ENCODE assay signal across 8 mouse cellular contexts in the genomic region with DNA sequence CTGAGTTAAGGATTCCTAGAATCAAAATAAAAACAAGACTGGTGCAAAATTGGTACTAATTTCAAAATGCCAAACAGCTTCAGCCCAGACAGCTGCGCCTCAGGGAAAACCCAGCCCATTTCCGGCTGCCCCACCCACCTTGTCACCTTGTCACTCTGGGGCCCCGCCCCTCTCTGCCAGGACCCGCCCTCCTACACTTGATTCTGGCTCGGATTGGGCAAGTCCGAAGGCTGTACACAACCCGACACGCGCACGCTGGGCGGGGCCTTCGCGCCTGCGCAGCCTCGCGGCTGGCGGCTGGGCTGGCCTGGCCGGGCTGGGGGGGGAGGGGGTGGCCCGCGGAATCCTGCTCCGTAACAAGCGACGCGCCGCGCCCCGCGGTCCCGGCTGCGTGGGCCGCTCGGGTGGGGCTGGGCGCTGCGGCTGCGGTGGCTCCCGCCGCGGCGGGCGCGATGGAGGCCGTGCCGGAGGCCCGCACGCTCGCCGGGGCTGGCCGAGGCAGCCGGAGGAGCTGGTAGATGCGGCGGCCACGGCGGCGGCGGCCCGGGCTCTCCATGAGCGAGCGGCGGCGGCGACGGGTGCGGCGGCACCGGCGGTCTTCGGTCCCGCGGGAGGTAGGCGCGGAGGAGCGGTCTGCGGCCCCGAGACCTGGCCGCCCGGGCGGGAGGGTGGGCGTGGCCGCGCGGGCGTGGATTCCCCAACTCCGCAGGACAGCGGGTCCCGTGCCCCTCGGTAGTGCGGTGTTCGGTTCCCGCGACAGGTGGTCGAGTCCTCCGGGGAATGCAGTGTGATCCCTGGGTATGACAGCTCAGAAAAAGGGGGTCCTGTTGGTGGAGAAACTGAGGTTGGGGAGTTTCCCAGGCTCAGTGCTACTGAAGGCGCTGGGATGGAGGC. TPM values are rescaled to one million over a fixed set of nuclear protein-coding genes. Genes with fewer than 3 reads are reported as not detected.
DNase-seq lines count a peak whose midpoint lies in the region; ATAC-seq lines count a peak whose summit lies in the region.

Gene Gm527 (plus strand): TSS at position 329 of the 894 bp plus-strand sequence.

- H3K4me1 ChIP-seq in intestine, embryonic 14.5 days (replicated peaks; ENCODE audit: control insufficient read depth, insufficient read depth, low read length), result no peaks in the 10 kb centered on the region

- intact Hi-C loops in left cerebral cortex, postnatal 14 days (cut with DNase I), result no loop called here

- peak within 1 kb of the TSS; percentile 60 for H3K4me2 ChIP-seq in intestine, embryonic 14.5 days (ENCODE audit: low read length)

- H3K36me3 ChIP-seq in intestine, embryonic 14.5 days (ENCODE audit: control insufficient read depth, insufficient read depth, low read length), result peaks cover 20% of the 10 kb centered on the region

- peak; percentile 92 to 94 for DNase-seq in adrenal gland, adult 18-20 months (ENCODE audit: low spot score in 2 of 2)
- DNase-seq in embryo, embryonic 11 days, result peak; percentile 97
- DNase-seq in gastrocnemius, postnatal 25 days, result peak; percentile 96
- DNase-seq in intestine, embryonic 14.5 days (ENCODE audit: low spot score), result peak; percentile 96
- DNase-seq in left cerebral cortex, postnatal 14 days (ENCODE audit: low spot score in 2 of 2), result peak; percentile 94 to 96
- DNase-seq in mesoderm, embryonic 11.5 days (ENCODE audit: low read depth, low spot score), result peak; percentile 95
- peak; percentile 91 to 95 for DNase-seq in right cerebral cortex, postnatal 36 days (ENCODE audit: low spot score in 2 of 2)
- peak; percentile 96 for DNase-seq in yolk sac, embryonic 10.5 days (ENCODE audit: low spot score)

- H3K4me3 ChIP-seq in intestine, embryonic 14.5 days (ENCODE audit: low read depth, low read length), result peak within 1 kb of the TSS; percentile 78

- ATAC-seq in intestine, embryonic 14.5 days (replicated peaks; ENCODE audit: low FRiP score, low TSS enrichment, low read depth), result peak; percentile 100

- no peaks in the 10 kb centered on the region for H3K9me3 ChIP-seq in intestine, embryonic 14.5 days (ENCODE audit: control insufficient read depth, low read length)

- no peaks in the 10 kb centered on the region for H3K27me3 ChIP-seq in intestine, embryonic 14.5 days (replicated peaks; ENCODE audit: control insufficient read depth, insufficient read depth, low read length)

- H3K27ac ChIP-seq in intestine, embryonic 14.5 days (ENCODE audit: low read depth), result no peak within 1 kb of the TSS

- H3K9ac ChIP-seq in intestine, embryonic 14.5 days (ENCODE audit: low read length), result peak within 1 kb of the TSS; percentile 69

- WGBS in intestine, embryonic 14.5 days, result 2% methylated on average over 87 of the region's 93 CpGs

RNA-seq across cellular contexts. Expression of gene Gm527, which starts in this region (rescaled TPM):
- total RNA-seq in adrenal gland, adult 18-20 months (2021), result 1 to 10 TPM; 4.5 to 5.1 TPM
- total RNA-seq in gastrocnemius, postnatal 25 days (2021), result 1 to 10 TPM; 2.0 to 3.3 TPM
- 5.4 and 6.1 TPM in 2 replicates for polyA plus RNA-seq in intestine, embryonic 14.5 days (2014; fragmentation: Nextera tagmentation; extraction: Ambion mirVana)
- 10 to 100 TPM; 10.1 to 13.7 TPM for total RNA-seq in left cerebral cortex, postnatal 14 days (2021)
